Mouse (Mus musculus): ENCODE results near the gene Gm5148. TPM values are rescaled to one million over a fixed set of nuclear protein-coding genes. Genes with fewer than 3 reads are reported as not detected.

Gm5148 gene
- polyA plus RNA-seq, 1 experiment from 2014 or later: 13.3 TPM

DNA sequence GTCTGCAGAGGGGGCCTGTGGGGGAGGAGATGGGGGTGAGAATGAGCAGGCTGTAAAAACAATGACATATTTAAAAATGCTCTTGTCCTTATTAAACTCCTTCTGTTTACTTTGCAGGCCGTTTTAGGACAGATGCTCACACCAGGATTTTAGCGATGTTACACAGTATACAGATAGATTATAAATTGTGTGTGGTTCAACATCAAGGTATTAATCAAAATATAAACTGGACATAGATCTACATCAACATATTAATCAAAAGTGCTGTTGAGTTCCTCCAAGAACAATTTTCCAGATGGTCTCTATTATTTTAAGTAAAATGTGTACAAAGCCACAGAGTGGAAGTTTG lies 57.2 kb downstream of the Gm5148 start:
- Histone ChIP-seq H3K36me3 (replicated peaks; ENCODE audit: control insufficient read depth, insufficient read depth) (no peaks in the 10 kb centered on the region), H3K27me3 (ENCODE audit: control insufficient read depth, insufficient read depth, low read length) (peaks cover 16% of the 10 kb centered on the region), H3K4me2 (replicated peaks) (no peak overlapping the region), H3K4me1 (replicated peaks; ENCODE audit: control insufficient read depth, insufficient read depth, low read length) (peaks cover 3% of the 10 kb centered on the region; the same call in 1 of the 2 replicates), H3K9me3 (ENCODE audit: control insufficient read depth, low read length) (peaks cover 17% of the 10 kb centered on the region), H3K27ac (no peak overlapping the region), H3K4me3 (replicated peaks; ENCODE audit: low read length) (no peak overlapping the region), H3K9ac (no peak overlapping the region)
- DNase-seq (ENCODE audit: low spot score) (no peak), ATAC-seq (ENCODE audit: low FRiP score) (no peak)
- WGBS: 6% methylated on average over 2 of the region's 2 CpGs

DNA sequence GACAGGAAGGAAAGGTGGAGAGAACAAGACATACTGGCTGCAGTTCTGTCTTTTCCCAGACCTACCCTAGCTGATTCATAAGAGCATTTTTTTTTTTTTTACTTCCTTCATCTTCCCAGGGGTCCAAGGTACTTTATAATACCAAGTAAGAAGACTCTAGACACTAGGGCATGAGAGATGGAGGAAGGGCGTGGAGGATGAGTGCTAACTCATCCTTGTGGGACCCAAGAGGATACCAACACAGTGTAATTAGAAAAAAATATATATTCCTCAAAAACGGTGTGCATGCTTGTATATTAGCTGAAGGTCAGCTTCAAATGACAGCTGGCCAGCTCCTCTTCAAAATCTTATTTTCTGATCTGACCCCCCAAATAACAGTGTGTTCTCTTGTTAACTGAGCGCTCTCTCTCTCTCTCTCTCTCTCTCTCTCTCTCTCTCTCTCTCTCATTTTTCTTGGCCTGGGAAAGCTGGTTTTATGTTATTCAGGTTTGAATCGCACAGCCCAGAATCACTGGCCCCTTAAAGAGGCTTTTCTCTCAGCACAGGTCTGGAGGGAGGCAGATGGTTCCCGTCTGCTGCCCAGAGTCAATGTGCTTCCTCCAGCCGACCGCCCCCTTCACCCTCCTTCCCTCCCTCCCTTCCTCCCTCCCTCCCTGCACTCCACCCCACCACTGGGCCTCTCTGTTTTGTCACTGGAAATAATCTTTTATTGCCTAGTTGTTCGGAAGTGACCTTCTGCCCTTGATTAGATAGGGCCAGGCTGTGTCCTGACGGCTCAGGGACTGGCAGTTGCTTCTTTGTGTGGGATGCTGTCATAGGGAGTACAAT lies 57.8 kb downstream of the Gm5148 start:
- WGBS: 12% methylated on average over 8 of the region's 9 CpGs

More for the DNA sequence above, 57.8 kb downstream of the Gm5148 start:
- peaks cover 14% of the 10 kb centered on the region for H3K27me3 ChIP-seq (ENCODE audit: control insufficient read depth, insufficient read depth, low read length)
- DNase-seq (ENCODE audit: low spot score) (no peak), ATAC-seq (ENCODE audit: low FRiP score) (peak; percentile 81)
- no peak overlapping the region for H3K27ac ChIP-seq
- H3K9me3 ChIP-seq (ENCODE audit: control insufficient read depth, low read length): peaks cover 17% of the 10 kb centered on the region
- no peak overlapping the region for H3K9ac ChIP-seq
- no peaks in the 10 kb centered on the region for H3K36me3 ChIP-seq (replicated peaks; ENCODE audit: control insufficient read depth, insufficient read depth)
- no peak overlapping the region for H3K4me2 ChIP-seq (replicated peaks)
- no peak overlapping the region for H3K4me3 ChIP-seq (replicated peaks; ENCODE audit: low read length)
- no peaks in the 10 kb centered on the region for H3K4me1 ChIP-seq (replicated peaks; ENCODE audit: control insufficient read depth, insufficient read depth, low read length)

Other genes with a start within 250 kb of the Gm5148 start
- 5.8 and 6.7 TPM in 2 replicates for gene Spry1, start 84.5 kb downstream of the Gm5148 start, polyA plus RNA-seq (2014; fragmentation: Nextera tagmentation; extraction: Ambion mirVana)

Data from hindbrain, embryonic 14.5 days (tissue).